Mouse (Mus musculus) C2C12 (cell line): Measurements from ENCODE around the gene Grip1.

ENCODE experiments used
- CEBPB ChIP-seq: IDR thresholded peaks from one replicate; pipeline ENCODE4 v1.6.1; 2011; ENCODE audit warnings: low read depth, mild to moderate bottlenecking, control low read depth, moderate library complexity
- CTCF ChIP-seq: IDR thresholded peaks from one replicate; pipeline ENCODE4 v1.5.1; 2011; ENCODE audit not compliant: control insufficient read depth, insufficient read depth, insufficient read length
- FOSL1 ChIP-seq: IDR thresholded peaks from one replicate; pipeline ENCODE4 v1.8.0; 2011; ENCODE audit warnings: mild to moderate bottlenecking, low read length; ENCODE audit not compliant: poor library complexity, insufficient read depth, severe bottlenecking
- MYOD1 ChIP-seq: IDR thresholded peaks from one replicate; pipeline ENCODE4 v1.6.1; 2011; ENCODE audit warnings: low read depth; ENCODE audit not compliant: control insufficient read depth, insufficient read length
- MYOG ChIP-seq: IDR thresholded peaks from one replicate; pipeline ENCODE4 v1.6.1; 2011; ENCODE audit not compliant: control insufficient read depth, insufficient read length; ENCODE audit errors: extremely low read depth
- USF1 ChIP-seq: IDR thresholded peaks from one replicate; pipeline ENCODE4 v1.6.1; 2011; ENCODE audit warnings: low read depth, mild to moderate bottlenecking, control low read depth, moderate library complexity

- no peak for TF ChIP-seq CTCF
- TF ChIP-seq USF1, result no peak
- no peak for TF ChIP-seq FOSL1
- TF ChIP-seq MYOG, result no peak
- TF ChIP-seq MYOD1, result no peak
- no peak for TF ChIP-seq CEBPB
These were observed 230.8 kb downstream of the Grip1 start for GRCm38 (mm10) chr10:119684377-119684826.
